Mouse (Mus musculus): ENCODE results near the gene Bcorl1.

Gene Bcorl1

DNA sequence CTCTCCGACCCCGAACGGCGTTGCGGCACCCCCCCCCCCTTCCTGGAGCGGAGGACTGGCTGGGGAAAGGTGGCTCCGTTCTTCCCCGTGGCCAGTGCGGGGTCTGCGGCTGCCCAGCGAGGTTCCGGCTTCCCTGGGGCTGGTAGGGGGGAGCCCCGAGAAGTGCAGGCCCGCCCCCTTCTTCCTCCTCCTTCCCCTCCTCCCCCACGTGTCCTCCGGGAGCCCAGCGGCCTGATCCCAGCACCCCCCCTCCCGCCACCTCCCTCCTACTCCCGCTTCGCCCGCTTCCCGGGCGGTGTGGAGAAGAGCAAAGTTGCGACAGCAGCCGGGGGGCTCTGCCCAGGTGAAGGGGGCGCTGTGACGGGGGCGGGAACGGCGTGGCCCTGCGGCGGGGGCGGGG, at the start of gene Bcorl1:
Gene Bcorl1 (plus strand): TSS at position 218 of the 400 bp plus-strand sequence.
- DNase-seq (ENCODE audit: low spot score in 2 of 2), result peak; percentile 7 to 8

DNA sequence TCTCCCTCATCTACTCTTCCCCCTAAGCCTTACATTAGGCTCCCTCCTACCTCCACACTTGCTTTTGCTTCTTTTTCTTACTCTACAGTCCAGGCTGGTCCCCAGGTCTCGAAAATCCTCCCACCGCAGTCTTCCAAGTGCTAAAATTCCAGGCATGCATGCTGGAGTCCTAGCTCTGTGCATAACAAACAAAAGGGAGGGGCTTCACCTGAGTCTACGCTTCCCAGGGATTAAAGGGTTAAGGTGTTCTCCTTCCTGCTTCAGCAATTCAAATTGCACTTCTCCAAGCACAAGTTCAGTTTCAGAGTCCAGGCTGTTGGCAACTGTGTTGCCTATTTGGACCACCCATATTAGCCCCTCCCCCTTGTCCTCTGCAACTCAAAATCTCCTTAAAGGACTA, 49.7 kb upstream of the Bcorl1 start:
- no peak for DNase-seq (ENCODE audit: low spot score in 2 of 2)

DNA sequence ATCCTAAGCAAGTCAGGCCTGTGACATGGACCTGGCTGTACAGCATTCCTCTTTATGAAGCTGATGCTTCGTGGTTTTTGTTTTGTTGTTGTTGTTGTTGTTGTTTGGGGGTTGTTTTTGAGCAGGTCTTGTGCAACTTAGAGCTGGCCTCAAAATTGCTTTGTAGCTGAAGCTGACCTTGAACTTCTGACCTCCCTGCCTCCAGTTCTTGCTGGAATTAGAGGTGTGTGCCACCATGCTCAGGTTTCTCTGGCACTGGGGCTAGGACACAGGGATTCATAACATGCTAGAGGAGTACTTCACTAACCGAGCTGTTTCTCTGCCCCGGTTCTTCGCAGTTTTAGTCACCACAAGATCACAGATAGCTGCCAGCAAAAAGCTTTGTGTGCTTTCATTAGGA, 35.8 kb upstream of the Bcorl1 start:
- no peak for DNase-seq (ENCODE audit: low spot score in 2 of 2)

DNA sequence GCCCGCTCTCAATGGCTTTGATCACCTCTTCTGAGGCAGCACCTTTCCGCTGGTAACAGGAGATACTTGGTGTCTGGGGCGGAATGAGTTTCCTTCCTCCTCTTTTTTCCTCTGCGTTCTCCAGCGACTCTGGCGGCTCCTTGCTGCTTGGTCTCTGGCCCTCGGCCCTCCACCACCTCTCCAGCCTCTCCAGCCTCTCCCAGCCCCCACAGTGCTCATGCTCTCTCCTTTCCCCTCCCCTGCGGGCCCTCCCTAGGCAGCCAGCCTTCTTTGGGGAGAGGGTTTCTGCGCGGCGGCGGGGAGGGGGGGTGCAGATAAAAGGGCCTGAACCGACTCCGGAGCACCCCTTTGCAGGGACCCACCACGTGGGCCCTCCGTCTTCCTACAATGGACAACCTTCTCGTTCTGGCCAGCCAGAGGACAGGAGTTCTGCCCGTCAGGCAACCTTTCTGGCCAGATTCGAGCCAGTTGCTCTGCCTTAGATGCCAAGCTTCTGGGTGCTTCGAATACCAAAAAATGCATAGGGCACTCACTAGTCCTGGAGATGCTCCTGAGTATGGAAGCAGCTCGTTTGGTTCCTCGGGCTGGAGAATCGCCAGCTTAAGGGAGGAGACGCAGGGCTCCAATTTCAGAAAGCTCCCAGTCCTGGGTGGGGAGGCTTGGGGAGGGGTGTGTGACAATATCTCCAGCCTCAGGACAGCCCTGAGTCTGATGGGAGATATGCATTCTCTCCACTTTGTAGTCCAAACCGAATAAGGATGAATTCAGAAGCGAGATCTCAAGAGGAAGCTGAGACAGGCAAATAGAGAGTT, 30.2 kb upstream of the Bcorl1 start:
- peak in 1 of 2 experiments; percentile 18 for DNase-seq (ENCODE audit: low spot score in 2 of 2)

DNA sequence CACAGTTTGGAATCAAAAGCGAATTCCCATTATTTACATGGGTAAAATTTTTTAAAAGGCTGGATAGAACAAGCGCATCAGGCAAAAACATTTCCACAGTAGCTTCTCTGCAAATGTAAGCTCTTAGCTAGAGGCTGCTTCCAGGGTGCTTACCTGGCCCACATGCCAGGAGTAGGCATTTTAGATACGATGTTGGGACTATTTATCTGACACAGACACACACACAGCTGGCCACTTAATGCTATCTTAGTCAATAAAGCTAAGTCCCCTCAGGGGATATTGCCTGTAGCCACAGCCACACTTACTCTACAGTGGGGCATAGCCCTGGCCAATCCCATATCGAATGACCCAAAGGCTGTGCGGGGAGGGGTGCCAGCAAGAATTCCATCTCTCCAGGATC, 29.4 kb upstream of the Bcorl1 start:
- no peak for DNase-seq (ENCODE audit: low spot score in 2 of 2)

DNA sequence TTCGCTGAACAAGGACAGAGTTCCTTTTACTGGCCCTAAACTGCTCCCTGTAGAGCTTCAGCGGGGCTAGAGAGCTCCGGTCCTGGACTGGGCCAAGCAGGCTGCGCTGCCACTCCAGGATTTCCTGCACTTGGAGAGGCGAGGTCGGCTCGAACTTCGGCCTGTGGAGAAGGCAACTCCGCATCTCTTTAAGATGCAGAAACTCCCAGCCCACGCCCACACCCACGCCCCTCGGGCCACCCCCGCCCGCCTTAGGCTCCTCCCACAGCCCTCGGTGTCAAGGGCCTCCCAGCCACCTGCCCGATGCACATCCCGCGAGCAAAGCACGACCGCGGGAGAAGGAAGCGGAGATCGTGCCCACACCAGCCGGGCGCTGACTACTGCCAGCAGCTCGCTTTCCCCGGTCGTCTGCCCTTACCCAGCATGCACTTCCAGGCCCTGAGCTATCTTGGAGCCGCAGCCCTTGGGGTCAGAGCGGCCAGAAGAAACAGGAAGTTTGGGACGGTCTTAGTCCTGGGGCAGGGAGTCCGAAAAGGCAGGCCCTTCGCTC, 26.6 kb upstream of the Bcorl1 start:
- peak; percentile 79 to 87 for DNase-seq (ENCODE audit: low spot score in 2 of 2)

DNA sequence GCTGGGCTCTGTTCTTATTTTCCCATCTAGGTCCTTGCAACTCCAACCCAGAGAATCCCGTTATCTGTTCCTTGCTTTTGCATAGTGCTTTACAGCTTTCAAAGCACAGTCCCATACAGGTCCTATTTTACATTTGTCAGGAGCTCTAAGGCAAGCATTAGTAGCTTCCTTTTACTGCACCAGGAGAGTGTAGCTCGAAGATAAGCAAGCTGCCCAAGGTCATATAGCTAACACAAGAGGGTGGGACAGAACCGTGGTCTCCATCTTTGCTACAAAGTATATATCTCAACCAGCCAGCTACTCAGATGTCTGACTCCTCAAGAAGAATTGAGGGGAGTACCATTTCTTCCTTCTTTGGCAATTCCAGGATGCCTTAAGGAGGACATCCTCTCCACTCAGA, 23.7 kb upstream of the Bcorl1 start:
- DNase-seq (ENCODE audit: low spot score in 2 of 2), result no peak

DNA sequence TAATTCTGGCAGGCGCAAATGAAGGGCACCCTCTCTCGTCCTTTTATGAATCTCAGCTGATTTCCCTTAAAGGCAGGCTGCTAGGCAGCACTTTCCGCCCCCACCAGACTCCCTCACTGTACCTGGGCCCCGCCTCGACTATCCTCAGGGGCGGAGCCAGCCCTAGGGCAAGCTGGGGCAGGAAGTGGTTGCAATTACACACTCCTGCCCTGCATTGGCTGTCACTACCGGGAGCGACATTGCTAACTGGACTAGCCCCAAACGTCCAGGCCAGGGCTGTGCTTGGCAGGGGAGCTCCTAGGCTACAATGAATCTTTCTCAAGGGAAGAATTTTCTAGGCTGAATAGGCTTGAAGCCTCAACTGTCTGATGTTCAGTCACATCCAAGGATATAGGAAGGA, 23.0 kb upstream of the Bcorl1 start:
- DNase-seq (ENCODE audit: low spot score in 2 of 2), result peak; percentile 62 to 64

DNA sequence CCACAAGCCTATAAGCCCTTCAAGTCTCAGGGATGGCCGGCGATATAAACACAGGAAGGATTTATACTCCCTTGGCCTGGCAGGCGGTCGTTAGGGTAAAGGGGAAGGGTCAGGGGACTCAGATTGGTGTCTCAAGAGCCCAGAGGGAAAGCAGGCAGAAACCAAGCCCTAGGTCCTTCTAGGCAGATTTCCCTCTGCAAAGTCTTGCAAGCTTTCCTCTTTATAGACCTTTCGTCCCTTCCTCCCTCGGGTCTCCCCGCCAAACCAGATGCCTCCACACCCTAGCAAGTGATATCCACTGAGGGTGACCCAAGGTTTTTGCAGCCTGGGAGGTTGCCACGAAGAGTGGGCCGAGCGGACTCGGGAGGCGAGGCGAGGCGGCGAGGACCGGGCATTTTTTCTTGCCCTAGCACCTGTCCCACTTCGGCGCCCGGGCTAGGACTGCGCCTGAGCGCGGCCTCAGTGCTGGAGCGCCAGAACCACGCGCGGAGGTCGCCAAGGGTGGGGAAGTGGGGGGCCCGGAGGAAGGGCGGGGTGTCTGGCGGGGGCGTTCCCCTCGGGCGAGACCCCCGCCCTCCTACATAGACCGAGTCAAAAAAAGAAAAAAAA, 613 bp upstream of the Bcorl1 start:
- no peak for DNase-seq (ENCODE audit: low spot score in 2 of 2)

DNA sequence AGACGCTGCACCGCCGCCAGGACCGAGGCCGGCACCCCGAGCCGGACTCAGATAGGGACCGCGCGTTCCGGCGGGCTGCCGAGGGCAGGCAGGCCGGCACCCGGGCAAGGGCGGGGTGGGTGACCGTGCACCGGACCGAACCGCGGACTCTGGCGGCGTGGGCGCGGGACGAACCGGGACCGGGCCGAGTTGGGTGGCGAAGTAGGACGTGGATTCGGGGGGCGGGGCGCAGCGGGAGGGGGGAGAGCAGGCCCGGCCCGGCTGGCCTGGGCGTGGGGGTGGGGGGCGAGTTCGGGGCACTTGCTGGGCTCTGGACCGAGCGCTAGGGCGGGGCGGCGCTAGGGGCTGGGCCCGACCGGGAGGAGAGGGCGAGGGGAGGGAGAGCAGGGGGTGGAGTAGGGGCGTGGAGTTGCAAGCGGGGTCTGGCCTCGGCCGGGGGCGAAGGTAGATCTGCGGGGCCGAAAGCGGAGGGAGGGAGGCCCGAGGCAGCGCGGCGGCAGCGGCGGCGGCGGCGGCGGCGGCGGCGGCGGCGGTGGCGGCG, 533 bp downstream of the Bcorl1 start:
- peak; percentile 7 to 11 for DNase-seq (ENCODE audit: low spot score in 2 of 2)

DNA sequence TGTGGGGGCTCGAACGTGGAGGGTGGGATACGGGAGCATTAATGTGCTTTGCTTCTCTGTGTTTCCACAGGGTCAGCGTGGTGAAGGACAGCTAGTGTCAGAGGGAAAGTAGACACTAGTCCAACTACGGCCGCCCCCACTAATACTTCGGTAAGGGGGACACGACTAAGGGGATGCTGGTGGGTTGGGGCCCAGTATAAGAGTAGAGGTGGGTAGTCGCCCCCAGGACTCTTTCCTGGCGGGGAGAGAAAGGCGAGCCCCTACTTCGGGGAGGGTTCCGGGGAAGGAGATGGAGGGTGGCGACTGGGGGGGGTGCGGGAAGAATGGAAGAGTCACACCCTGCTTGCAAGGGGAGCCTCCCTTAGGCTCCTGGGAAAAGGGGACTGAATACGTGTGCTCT, 1.6 kb downstream of the Bcorl1 start:
- peak in 1 of 2 experiments; percentile 6 for DNase-seq (ENCODE audit: low spot score in 2 of 2)

DNA sequence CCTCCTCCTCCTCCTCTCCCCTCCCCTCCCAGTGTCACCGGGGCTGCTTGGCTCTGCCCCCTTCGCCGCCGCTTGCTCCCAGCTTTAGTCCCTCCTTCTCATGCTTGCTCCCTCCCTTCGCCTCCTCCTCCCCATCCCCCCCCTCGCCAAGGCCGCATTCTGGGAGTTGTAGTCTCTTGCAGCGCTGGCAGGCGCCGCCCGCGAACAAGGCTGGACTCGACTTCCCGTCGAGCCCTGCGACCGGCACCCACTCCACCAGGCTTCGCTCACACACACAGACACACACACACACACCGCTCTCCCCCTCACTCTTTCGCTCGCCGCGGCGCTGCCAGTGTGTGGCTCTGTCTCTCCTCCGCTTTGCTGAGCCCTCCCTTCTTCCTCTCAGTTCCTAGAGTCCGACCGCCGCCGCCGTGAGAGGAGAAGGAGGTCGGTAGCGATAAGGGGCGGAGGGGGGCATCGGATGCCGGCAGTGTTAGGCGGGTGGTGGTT, 2.3 kb downstream of the Bcorl1 start:
- peak; percentile 82 to 85 for DNase-seq (ENCODE audit: low spot score in 2 of 2)

DNA sequence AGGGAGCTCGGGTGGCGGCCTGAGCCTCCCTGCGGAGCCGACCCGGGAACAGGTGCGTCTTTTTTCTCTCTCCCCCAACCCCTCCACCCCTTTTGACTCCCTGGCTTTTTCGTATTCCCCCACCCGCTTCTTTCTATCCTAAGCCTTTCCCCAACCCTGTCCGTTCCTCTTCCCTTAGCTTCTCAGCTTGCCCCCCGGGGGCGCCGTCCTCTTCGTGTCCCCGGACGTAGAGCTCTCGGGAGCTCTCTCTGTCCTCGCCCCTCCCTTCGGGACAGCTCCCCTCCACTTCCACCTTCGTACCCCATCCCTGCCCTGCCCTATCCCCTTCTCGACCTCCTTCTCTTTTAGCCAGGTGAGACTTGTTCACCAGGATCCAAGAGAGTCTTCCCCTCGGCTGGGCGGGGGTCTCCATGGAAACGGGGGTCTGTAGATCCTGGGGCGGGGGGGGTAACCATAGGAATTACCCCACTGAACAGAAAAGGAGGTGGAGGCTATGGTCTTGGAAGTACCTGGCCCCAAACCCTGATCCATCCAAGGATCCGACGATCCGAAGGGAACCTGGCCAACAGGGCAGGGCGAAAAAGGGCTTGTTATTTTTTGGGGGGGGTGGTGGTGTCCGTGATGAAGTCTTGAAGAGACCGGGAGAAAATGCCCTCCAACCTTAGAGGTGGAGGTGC, 2.9 kb downstream of the Bcorl1 start:
- DNase-seq (ENCODE audit: low spot score in 2 of 2), result peak in 1 of 2 experiments; percentile 32

DNA sequence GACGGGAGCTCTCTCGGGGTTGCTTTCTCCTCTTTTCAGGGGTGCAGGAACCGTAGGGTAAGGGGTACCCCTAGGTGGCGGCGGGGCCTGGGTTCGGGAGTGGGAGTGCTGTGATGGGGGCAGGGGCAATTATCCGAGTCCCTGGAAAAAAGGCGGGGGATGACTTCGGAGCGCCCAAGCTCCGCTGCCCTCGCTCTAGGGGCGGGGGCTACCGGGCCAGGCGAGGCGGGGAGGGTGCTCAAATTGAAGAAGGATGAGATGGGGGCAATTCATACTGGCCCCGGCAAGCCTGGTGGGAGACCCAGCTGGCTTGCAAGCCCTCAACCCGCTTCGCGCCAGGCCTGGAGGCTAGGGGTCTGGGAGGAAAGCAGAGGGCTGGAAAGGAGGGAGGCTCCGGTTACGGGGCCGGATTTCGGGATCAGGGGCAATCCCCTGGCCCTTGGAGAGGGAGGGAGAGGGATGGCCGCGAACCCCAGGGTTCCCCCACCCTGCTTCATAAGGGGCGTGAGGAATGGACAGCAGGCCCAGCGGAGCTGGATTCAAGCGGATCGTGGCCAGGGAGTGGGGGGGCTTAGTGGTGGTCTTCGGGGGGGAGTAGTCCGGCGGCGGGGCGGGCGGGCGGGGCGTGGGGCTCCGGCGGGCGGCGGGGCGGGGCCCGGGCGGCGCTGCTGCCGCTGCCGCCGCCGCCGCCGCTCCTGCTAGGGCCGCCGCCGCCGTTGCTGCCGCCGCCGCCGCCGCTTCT, 3.7 kb downstream of the Bcorl1 start:
- peak; percentile 18 to 19 for DNase-seq (ENCODE audit: low spot score in 2 of 2)

DNA sequence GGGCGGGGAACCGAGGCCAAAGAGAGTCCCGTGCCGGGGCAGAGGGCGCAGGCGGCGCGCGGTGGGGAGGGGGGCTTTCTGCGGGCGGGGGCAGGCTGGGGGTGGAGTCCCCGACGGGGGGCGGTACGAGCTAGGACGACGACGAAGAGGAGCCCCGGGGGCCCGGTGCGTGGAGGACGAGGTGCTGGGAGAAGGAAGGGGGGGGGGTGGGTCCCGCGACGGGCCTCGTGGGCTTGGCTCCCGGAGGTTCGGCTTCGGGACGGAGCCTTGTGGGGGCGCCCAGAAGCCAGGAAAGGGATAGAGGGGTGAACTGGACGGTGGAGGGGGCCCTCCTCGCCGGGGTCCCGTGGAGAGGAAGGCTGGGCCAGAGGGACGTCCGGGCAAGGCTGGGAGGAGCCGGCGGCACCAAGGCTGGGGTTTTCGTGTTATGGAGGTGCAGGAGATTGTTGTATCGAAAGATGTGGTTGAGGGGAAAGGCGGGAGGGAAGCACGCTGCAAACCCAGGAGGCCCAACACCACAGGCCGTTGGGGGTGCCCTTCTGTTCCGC, 4.3 kb downstream of the Bcorl1 start:
- DNase-seq (ENCODE audit: low spot score in 2 of 2), result peak; percentile 11 to 23

DNA sequence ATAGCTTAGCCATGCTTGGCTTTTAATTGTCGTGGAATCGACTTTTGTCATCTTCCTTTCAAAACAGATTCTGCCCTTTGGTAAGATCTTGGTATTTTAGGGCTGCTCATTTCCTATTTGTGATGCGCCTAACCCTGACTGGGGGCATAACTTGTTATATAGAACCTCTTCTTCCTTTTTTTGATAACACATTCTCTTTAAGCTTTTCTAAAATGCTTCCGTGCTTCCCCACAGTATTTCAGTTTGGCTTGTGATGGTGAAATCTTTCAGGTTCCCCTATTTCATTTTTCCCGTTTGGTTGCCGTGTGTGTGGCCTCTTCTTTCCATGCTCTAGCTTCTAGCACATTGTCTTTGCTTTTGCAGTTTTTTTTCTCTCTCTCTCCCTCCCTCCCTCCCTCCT, 14.2 kb downstream of the Bcorl1 start:
- DNase-seq (ENCODE audit: low spot score in 2 of 2), result no peak

DNA sequence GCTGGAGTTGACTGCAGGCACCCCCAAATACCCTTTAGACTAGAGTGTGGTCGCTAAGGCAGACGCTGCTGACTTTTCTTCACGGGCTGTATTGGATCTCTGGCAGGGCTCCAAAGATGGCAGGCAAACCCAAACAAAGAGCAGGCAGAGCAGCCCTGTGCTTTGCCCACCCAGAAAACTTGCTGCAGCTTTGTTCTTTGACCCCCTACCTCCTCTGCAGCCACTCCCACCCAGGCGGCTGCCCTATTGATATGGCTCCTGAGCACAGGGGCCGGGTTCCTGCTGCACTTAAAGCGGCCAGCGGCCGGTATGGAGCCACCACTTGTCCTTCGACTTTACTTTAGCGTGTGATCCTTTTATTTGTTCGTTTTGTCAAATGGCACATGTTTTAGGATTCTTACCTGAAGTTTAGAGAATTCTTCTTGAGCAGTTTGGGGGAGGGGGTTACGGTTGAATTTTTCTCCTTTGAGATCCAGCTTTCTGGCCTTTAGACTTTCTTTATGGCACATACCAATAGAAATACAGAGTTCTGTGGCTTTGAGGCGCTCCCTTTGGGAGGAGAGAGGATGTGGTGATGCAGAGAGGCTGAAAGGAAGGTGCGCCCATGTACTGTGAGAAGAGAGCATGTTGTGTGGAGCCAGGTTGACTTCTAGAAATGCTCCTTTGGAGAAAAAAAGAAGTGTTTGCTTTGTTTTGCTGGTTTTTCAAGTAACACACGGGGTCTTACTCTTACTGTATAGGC, 24.8 kb downstream of the Bcorl1 start:
- no peak for DNase-seq (ENCODE audit: low spot score in 2 of 2)

DNA sequence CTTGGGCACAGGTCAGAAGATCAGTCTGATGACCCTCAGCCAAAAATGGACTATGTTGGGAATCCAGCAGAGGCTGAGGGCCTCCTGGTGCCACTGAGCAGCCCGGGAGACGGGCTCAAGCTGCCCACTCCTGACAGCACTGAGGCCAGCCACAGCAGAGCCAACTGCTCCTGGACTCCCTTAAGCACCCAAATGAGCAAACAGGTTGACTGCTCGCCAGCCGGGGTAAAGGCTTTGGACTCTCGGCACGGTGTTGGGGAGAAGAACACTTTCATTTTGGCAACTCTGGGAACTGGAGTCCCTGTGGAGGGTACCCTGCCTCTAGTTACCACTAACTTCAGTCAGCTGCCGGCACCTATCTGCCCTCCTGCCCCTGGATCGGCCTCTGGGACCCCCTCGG, 26.7 kb downstream of the Bcorl1 start:
- no peak for DNase-seq (ENCODE audit: low spot score in 2 of 2)

DNA sequence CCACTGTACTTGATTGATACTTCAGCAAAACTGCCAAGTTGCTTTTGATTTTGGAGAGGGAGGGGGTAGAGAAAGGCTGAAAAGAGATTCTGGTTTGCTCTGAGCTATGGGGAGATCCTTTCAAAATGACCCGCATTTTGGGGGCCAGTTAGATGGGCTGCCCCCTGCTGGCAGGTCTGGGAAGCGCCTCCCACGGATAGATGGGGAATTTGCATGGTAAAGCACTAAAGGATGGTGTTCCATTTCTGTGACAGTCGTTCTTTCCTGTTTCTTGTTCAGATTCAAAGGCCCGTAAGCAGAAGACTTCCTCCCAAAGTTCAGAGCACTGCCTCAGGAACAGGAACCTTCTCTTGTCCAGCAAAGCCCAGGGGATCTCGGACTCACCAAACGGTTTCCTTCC, 42.5 kb downstream of the Bcorl1 start:
- peak; percentile 24 to 58 for DNase-seq (ENCODE audit: low spot score in 2 of 2)

DNA sequence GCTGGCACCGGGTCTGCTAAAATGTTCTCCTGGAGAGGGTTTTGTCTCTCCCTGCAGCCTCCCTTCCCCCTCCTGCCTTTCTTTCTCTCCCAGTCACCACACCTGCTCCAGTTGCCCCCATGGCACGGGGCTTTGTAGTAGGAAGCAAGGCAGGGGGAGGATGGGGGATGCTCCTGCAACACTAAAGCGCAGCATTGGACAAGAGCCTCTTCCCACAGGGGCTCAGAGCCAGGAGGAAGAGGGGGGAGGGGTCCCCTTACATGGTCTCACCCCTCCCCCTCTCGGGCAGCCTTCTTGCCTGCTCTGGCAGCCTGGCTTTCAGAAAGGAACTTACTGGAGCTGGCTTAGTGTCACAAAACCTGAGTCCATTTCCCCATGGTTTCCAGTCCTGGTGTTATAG, 44.8 kb downstream of the Bcorl1 start:
- DNase-seq (ENCODE audit: low spot score in 2 of 2), result no peak

Data from thymus, postnatal 10 days (tissue).